In genomic region chr12:76372046-76372445, GRCm38 (mm10) we compare ENCODE assay signal across 9 mouse cellular contexts. TPM values are rescaled to one million over a fixed set of nuclear protein-coding genes. Genes with fewer than 3 reads are reported as not detected.
DNase-seq lines count a peak whose midpoint lies in the region; ATAC-seq and TF ChIP-seq lines count a peak whose summit lies in the region.
"Had no signal": no experiment of that assay in that cellular context is flagged by ENCODE, and none has a peak within 500 bp of the region (broad histone marks: within the 10 kb centered on the region; RNA-seq: fewer than 3 reads in every experiment).

No protein-coding gene starts in this region.

- 36% methylated on average over 7 of the region's 7 CpGs for WGBS in embryonic facial prominence, embryonic 13.5 days
- WGBS in limb, embryonic 10.5 days, result 49% methylated on average over 7 of the region's 7 CpGs
- WGBS in neural tube, embryonic 14.5 days, result 42% methylated on average over 7 of the region's 7 CpGs

- no peak for TF ChIP-seq CTCF in left cerebral cortex, adult 2 months (IDR thresholded peaks at IDR 0.05)

- no peaks in the 10 kb centered on the region for H3K9me3 ChIP-seq in embryonic facial prominence, embryonic 13.5 days
- no peaks in the 10 kb centered on the region for H3K9me3 ChIP-seq in limb, embryonic 10.5 days (replicated peaks)
- H3K9me3 ChIP-seq in neural tube, embryonic 14.5 days (ENCODE audit: control insufficient read depth, low read length), result no peaks in the 10 kb centered on the region

- H3K4me1 ChIP-seq in embryonic facial prominence, embryonic 13.5 days, result peaks cover 44% of the 10 kb centered on the region
- peaks cover 49% of the 10 kb centered on the region for H3K4me1 ChIP-seq in limb, embryonic 10.5 days
- H3K4me1 ChIP-seq in neural tube, embryonic 14.5 days (ENCODE audit: control insufficient read depth, insufficient read depth, low read length), result peaks cover 26% of the 10 kb centered on the region

- intact Hi-C loops in left cerebral cortex, adult 2 months (cut with DNase I), result loop anchor here (5.0 kb wide), 1 partner anchor 590 kb away; the partner anchor contains the start of gene Max
- intact Hi-C loops in gastrocnemius, postnatal 36 days (cut with DNase I), result no loop called here

- peak overlapping the region; percentile 99 for H3K9ac ChIP-seq in embryonic facial prominence, embryonic 13.5 days
- no peak overlapping the region for H3K9ac ChIP-seq in neural tube, embryonic 14.5 days (replicated peaks; ENCODE audit: low read depth, low read length)

- peak overlapping the region; percentile 95 for H3K4me3 ChIP-seq in left cerebral cortex, adult 2 months
- H3K4me3 ChIP-seq in embryonic facial prominence, embryonic 13.5 days, result peak overlapping the region; percentile 89
- H3K4me3 ChIP-seq in limb, embryonic 10.5 days, result peak overlapping the region; percentile 99
- peak overlapping the region; percentile 90 for H3K4me3 ChIP-seq in neural tube, embryonic 14.5 days (ENCODE audit: low read depth, low read length)

- no peak for DNase-seq in left cerebral cortex, adult 2 months (ENCODE audit: extremely low spot score in 1 of 2, low spot score in 2 of 2)
- DNase-seq in left cerebral cortex, adult 11 months (ENCODE audit: low spot score), result no peak
- no peak for DNase-seq in limb, embryonic 10.5 days (ENCODE audit: low spot score)
- DNase-seq in gastrocnemius, postnatal 36 days, result no peak
- DNase-seq in T-cell, adult 2 months (ENCODE audit: low spot score), result no peak
- no peak for DNase-seq in thymus, postnatal 25 days
- DNase-seq: adrenal gland, postnatal 10 days had no signal

- no peaks in the 10 kb centered on the region for H3K27me3 ChIP-seq in embryonic facial prominence, embryonic 13.5 days
- H3K27me3 ChIP-seq in limb, embryonic 10.5 days (ENCODE audit: low read depth, poor library complexity, severe bottlenecking), result no peaks in the 10 kb centered on the region
- no peaks in the 10 kb centered on the region for H3K27me3 ChIP-seq in neural tube, embryonic 14.5 days (ENCODE audit: control insufficient read depth, insufficient read depth, low read length)

- no peak for ATAC-seq in embryonic facial prominence, embryonic 13.5 days (ENCODE audit: insufficient number of reproducible peaks, insufficient read depth, low FRiP score, low TSS enrichment, low read depth)
- no peak for ATAC-seq in neural tube, embryonic 14.5 days (ENCODE audit: low read depth)

- H3K36me3 ChIP-seq in embryonic facial prominence, embryonic 13.5 days, result no peaks in the 10 kb centered on the region
- no peaks in the 10 kb centered on the region for H3K36me3 ChIP-seq in limb, embryonic 10.5 days
- no peaks in the 10 kb centered on the region for H3K36me3 ChIP-seq in neural tube, embryonic 14.5 days (ENCODE audit: control insufficient read depth, insufficient read depth, low read length)

- H3K27ac ChIP-seq in left cerebral cortex, adult 2 months, result no peak overlapping the region
- H3K27ac ChIP-seq in embryonic facial prominence, embryonic 13.5 days, result no peak overlapping the region
- H3K27ac ChIP-seq in limb, embryonic 10.5 days, result no peak overlapping the region
- H3K27ac ChIP-seq in neural tube, embryonic 14.5 days (ENCODE audit: low read depth, low read length), result no peak overlapping the region

- H3K4me2 ChIP-seq in embryonic facial prominence, embryonic 13.5 days, result peak overlapping the region; percentile 82
- peak overlapping the region; percentile 76; the same call in 1 of the 2 replicates for H3K4me2 ChIP-seq in neural tube, embryonic 14.5 days (ENCODE audit: low read depth, low read length)

RNA-seq across cellular contexts. Expression of gene Zbtb1, which starts 2.0 kb away (rescaled TPM):
- total RNA-seq in left cerebral cortex, adult 2 months (2021), result 1 to 10 TPM; 6.8 to 7.1 TPM
- polyA plus RNA-seq in embryonic facial prominence, embryonic 13.5 days (2015; fragmentation: Nextera tagmentation; extraction: Ambion mirVana), result 11.3 and 11.6 TPM in 2 replicates
- 9.7 and 11.1 TPM in 2 replicates for polyA plus RNA-seq in limb, embryonic 10.5 days (2016; fragmentation: Nextera tagmentation; extraction: Ambion mirVana)
- 3.5 and 5.1 TPM in 2 replicates for polyA plus RNA-seq in neural tube, embryonic 14.5 days (2014; fragmentation: Nextera tagmentation; extraction: Ambion mirVana)
- 1 to 10 TPM; 3.0 to 4.0 TPM for total RNA-seq in gastrocnemius, postnatal 36 days (2021)

RNA-seq across cellular contexts. Expression of gene Zbtb25, which starts 2.6 kb away (rescaled TPM):
- 10 to 100 TPM; 17.6 to 19.9 TPM for total RNA-seq in left cerebral cortex, adult 2 months (2021)
- 20.1 and 22.3 TPM in 2 replicates for polyA plus RNA-seq in embryonic facial prominence, embryonic 13.5 days (2015; fragmentation: Nextera tagmentation; extraction: Ambion mirVana)
- 15.9 and 16.3 TPM in 2 replicates for polyA plus RNA-seq in limb, embryonic 10.5 days (2016; fragmentation: Nextera tagmentation; extraction: Ambion mirVana)
- 14.5 and 16.6 TPM in 2 replicates for polyA plus RNA-seq in neural tube, embryonic 14.5 days (2014; fragmentation: Nextera tagmentation; extraction: Ambion mirVana)
- total RNA-seq in gastrocnemius, postnatal 36 days (2021), result 1 to 10 TPM; 5.5 to 7.1 TPM

RNA-seq across cellular contexts. Expression of gene Hspa2, which starts 31.9 kb away (rescaled TPM):
- 10 to 100 TPM; 64.9 to 66.4 TPM for total RNA-seq in left cerebral cortex, adult 2 months (2021)
- 5.8 and 8.9 TPM in 2 replicates for polyA plus RNA-seq in embryonic facial prominence, embryonic 13.5 days (2015; fragmentation: Nextera tagmentation; extraction: Ambion mirVana)
- 4.8 and 4.9 TPM in 2 replicates for polyA plus RNA-seq in limb, embryonic 10.5 days (2016; fragmentation: Nextera tagmentation; extraction: Ambion mirVana)
- 4.7 and 5.7 TPM in 2 replicates for polyA plus RNA-seq in neural tube, embryonic 14.5 days (2014; fragmentation: Nextera tagmentation; extraction: Ambion mirVana)
- total RNA-seq in gastrocnemius, postnatal 36 days (2021), result 1 to 10 TPM; 8.4 to 9.0 TPM

RNA-seq across cellular contexts. Expression of gene Ppp1r36, which starts 45.3 kb away (rescaled TPM):
- total RNA-seq in left cerebral cortex, adult 2 months (2021), result 1 to 10 TPM; 1.1 to 1.4 TPM
- polyA plus RNA-seq in embryonic facial prominence, embryonic 13.5 days (2015; fragmentation: Nextera tagmentation; extraction: Ambion mirVana), result 3.9 and 4.8 TPM in 2 replicates
- 1.0 and 2.2 TPM in 2 replicates for polyA plus RNA-seq in limb, embryonic 10.5 days (2016; fragmentation: Nextera tagmentation; extraction: Ambion mirVana)
- polyA plus RNA-seq in neural tube, embryonic 14.5 days (2014; fragmentation: Nextera tagmentation; extraction: Ambion mirVana), result 0.81 and 1.5 TPM in 2 replicates
- not detected for total RNA-seq in gastrocnemius, postnatal 36 days (2021)

RNA-seq across cellular contexts. Expression of gene Akap5, which starts 47.4 kb away (rescaled TPM):
- 10 to 100 TPM; 85.4 to 93.5 TPM for total RNA-seq in left cerebral cortex, adult 2 months (2021)
- 1.1 and 1.5 TPM in 2 replicates for polyA plus RNA-seq in embryonic facial prominence, embryonic 13.5 days (2015; fragmentation: Nextera tagmentation; extraction: Ambion mirVana)
- 1.2 and 1.9 TPM in 2 replicates for polyA plus RNA-seq in limb, embryonic 10.5 days (2016; fragmentation: Nextera tagmentation; extraction: Ambion mirVana)
- polyA plus RNA-seq in neural tube, embryonic 14.5 days (2014; fragmentation: Nextera tagmentation; extraction: Ambion mirVana), result 14.7 and 17.0 TPM in 2 replicates
- total RNA-seq in gastrocnemius, postnatal 36 days (2021), result under 1 TPM; 0.22 to 0.84 TPM
